Mouse (Mus musculus) layer of hippocampus, adult 2 months (tissue): ENCODE measurements at regions not wholly inside any gene's neighbourhood (a gene's known extent, or its start where the extent isn't known, plus 50 kb on each side); places are given as distances from the start of the nearest gene placed in this dataset.

Experiments used
- DNase-seq, 2 experiments: peaks; one replicate each; pipeline ENCODE4 v3.0.0; 2022; ENCODE audit warnings: low spot score in 2 of 2
- H3K27ac ChIP-seq: fragments of 200-600 bp; 2 replicates; pipeline ENCODE4 v1.8.1; 2022
- H3K4me3 ChIP-seq: fragments of 200-600 bp; 2 replicates; pipeline ENCODE4 v1.8.1; 2022; ENCODE audit warnings: mild to moderate bottlenecking
- CTCF ChIP-seq: fragments of 200-600 bp; conservative IDR thresholded peaks from 2 replicates; pipeline ENCODE4 v1.8.1; 2022; ENCODE audit warnings: antibody characterized with exemption, mild to moderate bottlenecking, moderate library complexity

DNA sequence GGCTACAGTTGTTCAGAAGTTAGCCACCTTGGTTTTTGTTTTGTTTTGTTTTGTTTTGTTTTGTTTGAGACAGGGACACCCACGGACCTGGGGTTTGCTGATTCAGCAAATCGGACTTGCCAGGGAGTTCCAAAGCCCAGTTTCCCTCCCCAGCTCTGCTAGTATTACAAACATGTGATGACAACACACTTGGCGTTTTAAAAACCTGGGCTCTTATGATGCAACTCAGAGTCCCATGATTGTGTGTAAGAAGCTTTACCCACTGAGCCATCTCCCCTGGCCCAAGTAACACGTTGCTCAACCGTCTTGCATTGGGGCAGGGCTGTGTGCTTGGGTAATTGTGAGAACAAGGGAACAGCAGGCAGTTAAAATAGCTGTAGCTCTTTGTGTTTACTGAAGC lies 162.2 kb downstream of the Gm5426 start:
- Histone ChIP-seq H3K27ac (no peak overlapping the region), H3K4me3 (no peak overlapping the region)
- no peak for DNase-seq
- no peak for TF ChIP-seq CTCF

- no peak for TF ChIP-seq CTCF
- Histone ChIP-seq H3K27ac (no peak overlapping the region), H3K4me3 (no peak overlapping the region)
- DNase-seq = no peak
These were observed 169.3 kb downstream of the Gm5426 start for GRCm38 (mm10) chr10:96305701-96306100.

DNA sequence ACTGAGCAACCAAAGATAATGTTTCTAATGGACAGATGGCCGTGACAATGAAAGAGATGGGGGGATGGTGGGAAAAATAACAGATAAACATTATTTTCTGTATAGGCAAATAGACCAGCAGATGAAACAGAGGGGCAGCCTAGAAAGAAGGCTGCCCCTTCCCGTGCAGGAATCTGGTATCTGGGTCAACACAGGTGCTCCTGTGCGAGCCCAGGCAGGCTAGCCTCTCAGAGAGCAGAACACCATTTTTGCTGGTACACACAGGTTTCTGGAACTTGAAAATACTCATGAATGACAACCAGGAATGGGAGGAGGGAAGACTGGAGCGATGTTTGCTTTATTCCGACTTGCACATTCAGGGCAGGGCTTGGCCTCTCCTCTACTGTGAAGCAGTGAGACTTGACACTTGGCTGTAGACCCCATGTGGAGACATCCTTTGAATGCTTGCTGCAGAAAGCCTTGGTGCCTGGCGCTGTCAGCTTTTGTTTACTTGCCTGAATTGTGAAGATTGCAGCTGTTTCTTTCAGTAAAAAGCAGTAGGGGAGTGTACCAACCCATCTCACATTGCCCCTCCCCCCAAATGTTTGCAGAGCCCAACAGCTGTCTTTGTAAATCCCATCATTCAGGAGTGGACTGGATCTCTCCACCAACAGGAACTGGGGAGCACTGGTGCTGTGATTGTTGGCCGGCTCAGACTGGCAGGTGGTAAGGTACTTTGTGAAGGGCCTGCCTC lies 172.5 kb downstream of the Gm5426 start:
- H3K27ac ChIP-seq = no peak overlapping the region
- no peak for TF ChIP-seq CTCF
- H3K4me3 ChIP-seq = no peak overlapping the region
- peak in 1 of 2 experiments; percentile 3 for DNase-seq

GRCm38 (mm10) chr10:96309766-96310165 lies 173.4 kb downstream of the Gm5426 start:
- TF ChIP-seq CTCF = no peak
- no peak for DNase-seq
- Histone ChIP-seq H3K27ac (no peak overlapping the region), H3K4me3 (no peak overlapping the region)

- no peak for TF ChIP-seq CTCF
- no peak for DNase-seq
- H3K4me3 ChIP-seq = no peak overlapping the region
- no peak overlapping the region for H3K27ac ChIP-seq
These were observed 188.9 kb downstream of the Gm5426 start for GRCm38 (mm10) chr10:96325297-96325696.

DNA sequence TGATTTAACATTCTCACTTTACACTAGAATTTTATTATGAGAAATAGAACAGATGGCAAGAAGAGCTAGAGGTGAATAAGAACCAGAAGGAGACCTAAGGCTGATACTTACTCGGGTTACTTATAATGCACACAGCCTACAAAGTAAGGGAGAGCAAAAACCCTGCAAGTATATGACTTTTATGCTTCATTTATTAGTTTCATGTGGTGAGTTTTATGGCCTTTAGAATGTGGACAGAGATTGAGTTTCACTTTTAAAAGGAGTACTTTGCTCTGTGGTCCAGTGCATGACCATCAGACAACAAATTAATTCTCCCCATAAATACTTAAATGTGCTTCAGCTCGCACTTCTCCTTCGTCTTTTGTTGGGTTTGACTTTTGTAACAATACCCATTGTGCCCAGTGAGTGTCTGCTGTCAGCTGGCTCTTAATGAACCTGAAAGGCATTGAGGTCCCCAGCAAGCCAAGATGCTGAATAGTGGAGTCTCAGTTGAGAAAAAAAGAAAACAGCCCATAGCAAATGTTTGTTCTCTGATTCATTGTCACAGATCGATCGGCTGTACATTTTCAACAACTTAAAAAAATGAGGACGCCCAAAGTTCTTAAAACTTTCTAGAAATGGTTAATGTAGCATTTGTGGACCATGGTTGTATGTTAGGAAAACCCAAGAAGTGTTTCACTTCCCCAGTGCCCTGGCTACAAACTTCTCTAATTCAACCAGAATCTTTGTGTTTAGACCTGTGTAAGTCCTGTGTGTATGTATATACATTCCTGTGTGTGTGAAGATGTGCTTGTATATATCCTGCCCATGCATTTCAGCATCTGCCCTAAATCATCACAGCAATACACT lies 194.5 kb downstream of the Gm5426 start:
- no peak for TF ChIP-seq CTCF
- H3K4me3 ChIP-seq = no peak overlapping the region
- no peak overlapping the region for H3K27ac ChIP-seq
- DNase-seq = no peak

DNA sequence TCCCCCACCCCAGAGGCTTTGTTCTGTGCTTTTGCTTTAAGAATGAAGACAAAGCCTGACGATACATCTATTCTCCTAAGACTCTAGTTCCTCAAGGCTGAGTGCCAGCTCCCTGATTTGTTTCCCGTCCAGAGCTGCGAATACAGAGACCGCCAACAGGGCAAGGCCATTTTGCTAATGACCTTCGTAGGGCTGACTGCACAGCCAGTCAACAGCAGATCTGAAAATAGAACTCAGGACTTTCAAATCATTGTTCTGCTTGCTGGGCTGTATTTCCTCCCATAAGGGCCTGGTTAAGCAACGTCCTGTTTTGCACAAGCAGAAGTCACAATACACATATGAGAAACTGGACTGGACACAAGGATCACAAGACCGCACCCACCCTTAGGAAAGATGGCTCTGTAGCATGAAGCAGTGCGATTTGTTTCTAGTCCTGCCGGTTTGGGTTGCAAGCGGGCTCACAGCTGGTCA lies 196.4 kb downstream of the Gm5426 start:
- Histone ChIP-seq H3K27ac (peak overlapping the region; percentile 61; the same call in 1 of the 2 replicates), H3K4me3 (no peak overlapping the region)
- peak in 1 of 2 experiments; percentile 8 for DNase-seq
- TF ChIP-seq CTCF = no peak

GRCm38 (mm10) chr10:96333224-96333623 lies 196.8 kb downstream of the Gm5426 start:
- Histone ChIP-seq H3K27ac (peak overlapping the region; percentile 61; the same call in 1 of the 2 replicates), H3K4me3 (no peak overlapping the region)
- peak in 1 of 2 experiments; percentile 10 for DNase-seq
- TF ChIP-seq CTCF = peak; percentile 59

GRCm38 (mm10) chr10:96336271-96336670 lies 199.9 kb downstream of the Gm5426 start:
- no peak overlapping the region for H3K27ac ChIP-seq
- no peak for DNase-seq
- no peak for TF ChIP-seq CTCF
- no peak overlapping the region for H3K4me3 ChIP-seq

DNA sequence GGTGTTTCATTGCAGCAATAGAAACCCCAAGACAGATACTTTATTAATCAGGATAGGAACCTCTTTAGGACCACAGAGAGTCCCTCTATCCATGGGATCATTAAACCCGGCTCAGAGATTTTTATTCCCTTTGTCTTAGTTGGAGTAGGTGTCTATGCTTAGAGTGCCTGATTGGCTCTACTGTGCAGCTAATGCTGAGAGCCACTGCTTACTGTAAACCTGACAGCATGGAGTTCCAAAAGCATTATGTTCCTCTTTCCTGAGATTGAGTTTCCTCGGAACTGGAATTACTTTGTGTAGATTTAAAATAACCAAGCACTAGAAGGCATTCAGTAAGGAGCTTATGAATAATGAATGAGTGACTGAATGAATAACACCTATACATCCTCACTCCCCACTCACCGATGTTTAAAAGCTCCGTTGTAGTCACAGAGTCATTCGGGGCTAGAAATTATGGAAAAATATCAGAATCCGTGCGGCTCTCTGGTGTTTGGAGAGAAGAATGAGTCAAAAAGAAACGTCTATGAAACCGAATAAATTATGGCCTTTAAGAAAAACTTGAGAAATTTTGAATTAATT lies 200.8 kb downstream of the Gm5426 start:
- H3K4me3 ChIP-seq = no peak overlapping the region
- DNase-seq = no peak
- no peak overlapping the region for H3K27ac ChIP-seq
- no peak for TF ChIP-seq CTCF

- no peak overlapping the region for H3K27ac ChIP-seq
- no peak for DNase-seq
- no peak for TF ChIP-seq CTCF
- no peak overlapping the region for H3K4me3 ChIP-seq
These were observed 201.6 kb downstream of the Gm5426 start for GRCm38 (mm10) chr10:96337797-96338608.

GRCm38 (mm10) chr10:96338609-96338978 lies 202.2 kb downstream of the Gm5426 start:
- Histone ChIP-seq H3K27ac (no peak overlapping the region), H3K4me3 (no peak overlapping the region)
- no peak for TF ChIP-seq CTCF
- DNase-seq = no peak

DNA sequence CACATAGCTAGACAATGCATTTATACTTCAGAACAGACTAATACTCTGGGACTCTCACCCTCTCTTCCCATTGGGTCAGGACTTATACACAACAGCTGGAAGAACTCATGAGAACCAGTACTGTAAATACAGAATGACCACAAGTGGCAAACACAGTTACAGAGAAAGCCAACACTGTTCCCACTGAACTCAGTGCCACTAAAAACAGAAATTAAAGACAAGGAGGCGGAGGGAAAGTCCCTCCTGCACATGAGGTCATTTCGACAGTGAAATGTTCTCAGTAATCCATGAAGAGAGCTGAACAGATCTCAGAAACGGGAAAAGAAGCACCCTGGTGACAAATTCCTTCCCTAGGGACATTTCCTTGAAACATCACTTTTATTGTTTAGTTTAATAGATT lies 206.1 kb downstream of the Gm5426 start:
- H3K27ac ChIP-seq = no peak overlapping the region
- H3K4me3 ChIP-seq = no peak overlapping the region
- no peak for DNase-seq
- TF ChIP-seq CTCF = no peak
